Mouse (Mus musculus) induced T-regulatory cell, adult 2 months (primary cell): ENCODE data around the gene Lats1.
"Not testable (repeated sequence)": the region's sequence is repeated elsewhere in the genome, so short reads cannot be mapped to it uniquely, and the experiment has no call there.

Experiments
- DNase-seq: peaks from one replicate; pipeline ENCODE4 v3.0.0-alpha.2; 2012; ENCODE audit warnings: low read depth

Lats1 gene

DNA sequence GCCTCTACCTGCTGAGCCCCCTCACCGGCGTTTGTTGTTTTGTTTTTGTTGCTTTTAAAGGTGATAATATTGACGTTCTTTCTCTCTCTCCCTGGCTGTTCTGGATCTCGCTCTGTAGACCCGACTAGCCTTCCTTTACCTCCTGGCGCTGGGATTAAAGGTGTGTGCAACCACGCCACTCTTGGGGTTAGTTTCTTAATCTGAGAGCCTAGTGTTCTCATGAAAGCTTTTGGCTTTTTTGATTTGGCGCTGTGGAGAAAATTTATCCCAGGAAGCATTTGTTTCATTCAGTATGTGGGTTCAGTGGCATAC lies 45.4 kb downstream of the Lats1 start:
- DNase-seq = no peak

DNA sequence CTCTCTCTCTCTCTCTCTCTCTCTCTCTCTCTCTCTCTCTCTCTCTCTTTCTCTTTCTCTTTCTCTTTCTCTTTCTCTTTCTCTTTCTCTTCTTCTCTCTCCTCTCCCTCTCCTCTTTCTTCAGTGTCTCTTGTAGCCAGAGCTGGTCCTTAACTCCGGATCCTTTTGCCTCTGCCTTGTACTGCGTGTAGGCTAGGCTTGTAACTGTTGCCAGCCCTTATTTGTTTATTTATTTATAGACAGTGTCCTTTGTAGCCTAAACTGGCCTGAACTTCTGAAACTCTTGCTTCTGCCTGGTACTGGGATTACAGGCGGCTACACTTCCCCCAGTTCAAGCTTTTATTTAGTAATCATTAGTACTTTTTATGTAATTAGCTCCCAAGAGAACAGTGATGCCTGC lies 46.0 kb downstream of the Lats1 start:
- peak; percentile 68 for DNase-seq

DNA sequence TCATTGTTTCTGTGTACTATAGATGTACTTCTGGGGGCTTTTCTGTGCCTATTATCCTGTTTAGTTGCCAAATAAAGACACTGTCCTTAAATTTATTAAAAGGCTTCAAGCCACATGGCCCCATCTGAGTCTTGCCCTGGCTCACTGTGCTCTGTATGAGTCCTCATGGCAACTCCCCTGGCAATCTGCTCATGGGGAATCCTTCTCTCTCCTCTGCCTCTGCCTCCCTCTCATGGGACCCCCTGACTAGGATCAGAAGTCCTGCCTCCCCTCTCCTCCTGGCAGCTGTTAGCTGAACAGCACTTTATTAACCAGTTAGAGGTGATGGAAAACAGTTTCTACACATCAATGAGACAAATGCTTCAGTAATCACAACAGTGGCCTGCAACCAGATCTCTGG lies 50.6 kb downstream of the Lats1 start:
- DNase-seq = no peak

DNA sequence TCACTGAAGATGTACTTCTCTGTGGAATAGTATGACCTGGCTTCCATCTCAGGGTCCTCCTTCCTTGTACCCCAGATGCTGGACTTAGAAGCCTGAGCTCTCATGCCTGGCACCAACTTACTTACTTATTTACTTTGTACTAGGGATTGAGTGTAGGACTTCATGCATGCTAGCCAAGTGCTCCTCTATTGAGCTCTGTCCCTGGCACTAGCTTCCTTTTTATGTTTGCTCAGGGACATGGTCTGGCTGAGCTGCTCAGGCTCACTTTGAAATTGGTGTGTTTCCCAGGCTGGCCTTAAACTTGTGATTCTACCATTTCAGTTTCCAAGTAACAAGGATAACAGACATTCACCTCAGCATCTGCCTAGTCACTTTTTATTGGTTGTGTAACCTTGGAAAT lies 56.1 kb downstream of the Lats1 start:
- DNase-seq = no peak

DNA sequence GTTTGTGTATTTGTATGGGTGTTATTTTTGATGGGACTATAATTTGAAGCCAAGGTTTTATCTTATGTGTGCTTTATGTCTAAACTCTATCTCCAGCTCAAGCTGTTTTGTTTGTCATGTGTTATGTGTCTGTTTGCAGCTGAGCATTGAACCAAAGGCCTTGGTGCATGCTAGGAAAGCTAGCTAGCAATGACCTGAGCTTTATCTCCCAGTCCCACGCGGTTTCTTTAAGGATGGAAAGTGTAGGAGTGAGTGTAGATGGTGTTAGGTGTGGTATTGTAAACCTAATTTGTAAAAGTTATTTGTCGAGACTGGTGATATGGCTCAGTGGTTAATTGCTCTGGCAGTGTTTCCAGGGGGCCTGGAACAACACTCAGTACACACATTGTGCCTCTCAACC lies 56.9 kb downstream of the Lats1 start:
- no peak for DNase-seq

DNA sequence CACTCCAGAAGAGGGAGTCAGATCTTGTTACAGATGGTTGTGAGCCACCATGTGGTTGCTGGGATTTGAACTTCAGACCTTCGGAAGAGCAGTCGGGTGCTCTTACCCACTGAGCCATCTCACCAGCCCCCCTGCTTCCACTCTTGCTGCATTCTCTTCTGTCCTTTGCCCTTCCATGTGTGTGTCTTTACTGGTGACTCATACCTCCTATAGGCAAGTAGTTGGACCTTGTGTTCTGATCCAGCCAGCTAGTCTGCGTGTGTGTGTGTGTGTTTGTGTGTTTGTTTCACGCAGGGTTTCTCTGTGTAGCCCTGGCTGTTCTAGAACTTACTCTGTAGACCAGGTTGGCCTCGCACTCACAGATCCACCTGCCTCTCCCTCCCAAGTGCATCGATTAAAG lies 64.5 kb downstream of the Lats1 start:
- DNase-seq = not testable (repeated sequence)

DNA sequence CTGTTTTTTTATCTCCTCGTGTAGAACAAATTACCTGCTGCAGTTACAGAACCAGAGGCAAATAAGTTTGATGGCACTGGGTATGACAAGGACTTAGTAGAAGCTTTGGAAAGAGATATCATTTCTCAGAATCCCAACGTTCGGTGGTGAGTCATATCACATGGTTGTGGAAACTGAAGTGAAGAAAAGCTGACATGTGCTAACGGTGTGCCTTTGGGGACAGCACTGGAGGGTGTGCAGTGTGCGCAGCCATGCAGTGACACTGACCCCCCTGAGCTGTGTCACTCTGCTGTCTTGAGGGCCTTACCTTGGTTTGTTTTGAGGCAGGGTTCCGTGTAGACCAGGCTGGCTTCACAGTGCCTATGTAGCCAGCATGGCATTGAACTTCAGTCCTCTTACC lies 67.7 kb downstream of the Lats1 start:
- no peak for DNase-seq

DNA sequence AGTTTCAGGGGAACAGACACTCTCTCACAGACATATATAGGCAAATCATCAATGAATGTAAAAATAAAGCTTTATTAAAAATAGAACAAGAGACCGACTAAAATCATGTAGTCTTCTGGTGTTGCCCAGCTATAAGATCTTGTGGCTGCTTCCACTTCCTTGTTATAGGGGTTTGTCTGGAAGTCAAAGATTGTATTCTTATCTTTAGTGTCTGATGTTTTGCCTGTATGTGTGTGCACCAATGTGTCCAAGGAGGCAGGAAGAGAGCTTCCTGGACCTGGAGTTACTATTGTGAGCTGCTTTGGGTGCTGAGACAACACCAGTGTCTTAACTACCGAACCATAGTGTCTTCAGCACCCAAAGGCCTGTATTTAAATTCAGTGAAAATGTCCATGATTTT lies 76.5 kb downstream of the Lats1 start:
- no peak for DNase-seq
